Mouse (Mus musculus): ENCODE results near the gene Diaph2. TPM values are rescaled to one million over a fixed set of nuclear protein-coding genes. Genes with fewer than 3 reads are reported as not detected.

Diaph2 gene
- not detected in 2 replicates for polyA plus RNA-seq (2012)

DNA sequence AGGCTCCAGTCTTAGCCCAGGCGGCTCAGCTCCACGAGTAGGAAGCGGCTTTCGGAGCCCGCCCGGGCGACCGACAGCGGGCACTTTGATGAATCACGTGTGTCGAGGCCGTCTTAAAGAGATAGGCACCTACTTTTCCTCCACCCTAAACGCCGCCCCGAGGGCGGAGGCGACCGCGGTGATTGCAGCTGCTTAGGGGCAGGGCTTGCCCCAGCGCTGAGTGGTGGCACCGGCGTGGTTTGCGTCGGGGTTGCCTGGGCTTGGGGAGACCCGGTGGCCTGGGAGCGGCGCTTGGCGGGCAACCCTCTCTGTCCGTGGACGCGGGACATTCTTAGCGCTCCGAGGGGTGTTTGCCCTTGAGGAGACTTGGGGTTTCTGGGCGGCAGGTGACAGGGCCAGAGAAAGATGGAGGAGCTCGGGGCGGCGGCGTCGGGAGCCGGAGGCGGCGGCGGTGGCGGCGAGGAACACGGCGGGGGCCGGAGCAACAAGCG, at the start of gene Diaph2:
Diaph2 (plus strand) TSS at position 172 of the 491 bp plus-strand sequence.
- no peak for TF ChIP-seq GATA1 (IDR thresholded peaks at IDR 0.05; ENCODE audit: low read length)

DNA sequence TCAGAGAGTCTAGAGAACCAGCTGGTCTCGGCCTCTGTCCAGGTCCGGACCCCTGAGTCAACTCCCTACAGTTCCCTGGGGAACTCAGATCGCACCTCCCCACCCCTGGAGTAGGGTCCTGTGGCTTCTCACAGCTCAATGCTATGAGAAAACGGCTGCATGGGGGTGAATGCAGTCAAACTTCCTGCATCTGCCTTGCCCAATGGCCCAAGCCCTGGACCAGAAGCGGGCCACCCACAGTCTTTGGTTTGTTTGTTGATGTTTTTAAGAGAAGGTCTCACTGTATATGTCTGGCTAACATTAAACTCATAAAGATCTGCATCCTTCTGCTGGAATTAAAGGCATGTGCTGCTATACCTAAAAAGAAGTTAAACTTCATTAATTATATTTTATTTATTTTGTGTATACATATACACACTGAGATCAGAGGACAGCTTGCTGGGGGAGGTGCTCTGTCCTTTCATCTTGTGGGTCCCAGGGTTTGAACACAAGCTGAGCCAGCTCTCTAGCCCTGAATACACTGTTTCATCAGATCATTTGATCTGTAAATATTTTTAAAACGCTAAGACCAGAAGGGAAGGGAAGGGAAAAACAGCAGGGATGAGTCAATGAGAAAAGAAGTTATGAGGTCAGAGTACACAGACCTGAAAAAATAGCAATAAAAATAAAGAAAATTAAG, 47.8 kb upstream of the Diaph2 start:
- no peak for TF ChIP-seq GATA1 (IDR thresholded peaks at IDR 0.05; ENCODE audit: low read length)

DNA sequence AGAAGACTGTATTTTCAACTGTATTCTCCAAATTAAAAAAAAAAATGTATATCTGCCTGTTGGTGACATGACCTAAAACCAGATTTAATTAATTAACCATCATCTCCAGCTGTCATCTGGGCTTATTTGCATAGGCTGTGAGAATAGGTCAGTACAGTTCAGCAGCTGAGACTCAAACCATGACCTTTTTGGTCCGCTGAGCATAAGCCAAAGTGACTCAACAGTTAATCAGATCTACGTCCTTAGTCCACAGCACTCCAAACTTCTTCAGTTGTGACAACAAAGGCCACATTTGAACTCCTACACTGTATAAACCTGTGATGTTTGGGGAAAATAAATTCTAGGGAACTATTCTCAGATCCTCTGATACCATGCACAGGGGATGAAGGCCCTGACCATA, 39.9 kb upstream of the Diaph2 start:
- TF ChIP-seq GATA1 (IDR thresholded peaks at IDR 0.05; ENCODE audit: low read length), result no peak

DNA sequence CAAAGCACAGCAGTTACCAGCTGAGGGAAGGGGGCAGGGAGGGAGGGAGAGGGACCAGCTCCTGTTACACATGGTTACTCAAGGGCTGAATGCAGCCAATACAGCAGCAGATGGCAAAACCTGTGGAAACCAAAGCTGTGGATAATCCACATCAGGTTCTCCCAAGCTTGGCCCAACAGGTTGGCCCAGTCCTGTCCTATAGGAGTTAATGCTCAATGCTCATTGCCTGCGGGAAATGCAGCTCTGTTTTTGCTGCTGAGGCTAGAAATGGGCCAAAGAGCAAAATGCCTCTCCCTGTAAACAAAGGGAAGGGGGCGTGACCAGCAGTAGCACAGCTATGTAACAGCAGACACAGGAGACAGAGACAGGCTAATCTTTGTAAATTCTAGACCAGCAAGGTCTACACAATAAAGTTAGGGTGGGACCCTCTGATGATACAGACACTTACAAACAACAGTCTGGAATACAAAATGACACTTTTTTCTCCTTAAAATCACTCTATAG, 20.8 kb upstream of the Diaph2 start:
- no peak for TF ChIP-seq GATA1 (IDR thresholded peaks at IDR 0.05; ENCODE audit: low read length)

DNA sequence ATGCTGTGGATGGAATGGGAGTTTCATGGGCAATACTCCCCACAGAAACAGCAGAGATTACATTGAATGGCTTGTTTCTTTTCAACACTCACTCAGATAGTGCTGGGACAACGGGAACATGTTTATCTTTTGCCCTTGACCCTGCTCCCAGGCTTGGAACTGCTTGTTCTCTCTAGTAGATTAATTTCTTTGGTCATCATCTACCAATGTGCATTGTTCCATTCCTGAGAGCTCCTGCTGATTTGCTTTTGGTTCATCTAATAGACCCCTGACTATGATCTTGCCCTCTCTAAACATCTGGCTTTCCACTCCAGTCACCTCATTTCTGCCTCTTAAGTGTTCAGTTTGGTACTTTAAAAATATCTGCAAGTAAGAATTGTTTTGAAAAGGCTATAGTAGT, 13.0 kb upstream of the Diaph2 start:
- TF ChIP-seq GATA1 (IDR thresholded peaks at IDR 0.05; ENCODE audit: low read length), result no peak

DNA sequence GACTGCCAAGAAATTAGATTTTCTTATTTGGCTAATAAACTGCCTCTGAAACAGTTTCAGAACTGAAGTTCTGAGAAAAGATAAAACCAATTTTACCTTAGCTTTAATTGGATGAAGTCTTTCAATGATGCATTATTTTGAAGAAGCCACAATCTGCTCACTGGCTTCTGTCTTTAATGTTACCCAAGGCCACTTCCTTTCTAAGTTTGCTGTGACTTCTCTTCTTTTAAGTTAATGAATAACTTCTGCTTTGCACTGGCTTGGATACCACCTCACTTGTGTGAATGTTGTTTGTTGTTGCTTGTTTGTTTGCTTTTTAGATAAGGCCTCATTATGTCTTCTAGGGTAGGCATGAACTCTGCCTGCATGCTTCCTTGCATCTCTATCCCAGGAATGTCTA, 10.3 kb upstream of the Diaph2 start:
- no peak for TF ChIP-seq GATA1 (IDR thresholded peaks at IDR 0.05; ENCODE audit: low read length)

DNA sequence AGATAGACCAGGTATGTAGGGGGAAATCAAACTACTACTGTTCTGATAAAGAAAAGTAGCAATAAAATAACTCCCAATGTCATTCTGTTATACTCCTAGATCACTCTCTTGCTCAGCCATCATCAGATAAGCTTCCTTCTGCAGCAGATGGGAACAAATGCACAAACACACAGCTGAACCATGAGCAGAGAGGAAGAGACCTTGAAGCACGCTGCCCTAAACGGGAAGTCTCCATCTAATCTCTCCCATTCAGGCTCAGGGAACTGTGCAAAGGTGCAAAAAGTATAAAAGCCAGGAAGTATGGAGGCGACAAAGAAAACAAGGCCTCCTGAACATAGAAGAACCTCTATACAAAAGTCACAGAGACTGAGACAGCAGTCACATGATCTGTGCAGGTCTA, 6.6 kb upstream of the Diaph2 start:
- no peak for TF ChIP-seq GATA1 (IDR thresholded peaks at IDR 0.05; ENCODE audit: low read length)

DNA sequence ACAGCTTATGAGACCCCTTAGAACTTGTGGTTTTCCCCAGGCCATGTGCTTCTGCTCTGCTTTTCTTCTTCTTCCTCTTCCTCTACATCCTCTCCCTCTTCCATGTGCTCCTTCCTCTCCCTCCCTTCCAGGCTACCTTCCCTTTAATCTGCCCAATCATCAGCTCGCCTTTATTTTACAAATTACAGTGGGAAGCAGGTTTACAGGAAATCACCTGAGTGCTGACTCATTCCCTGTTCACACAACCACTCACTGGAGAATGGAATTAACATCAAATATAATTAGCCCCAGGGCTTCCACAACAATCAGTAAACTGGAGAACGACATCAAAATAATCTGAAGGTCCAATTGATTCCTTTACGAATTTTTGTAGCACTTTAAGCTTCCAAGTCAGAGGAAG, 3.6 kb upstream of the Diaph2 start:
- TF ChIP-seq GATA1 (IDR thresholded peaks at IDR 0.05; ENCODE audit: low read length), result no peak

- TF ChIP-seq GATA1 (IDR thresholded peaks at IDR 0.05; ENCODE audit: low read length), result no peak
These were observed 440 bp upstream of the Diaph2 start for GRCm38 (mm10) chrX:129749102-129749501.

GRCm38 (mm10) chrX:129750094-129750569, 590 bp downstream of the Diaph2 start:
- TF ChIP-seq GATA1 (IDR thresholded peaks at IDR 0.05; ENCODE audit: low read length), result no peak

- TF ChIP-seq GATA1 (IDR thresholded peaks at IDR 0.05; ENCODE audit: low read length), result no peak
These were observed 1.1 kb downstream of the Diaph2 start for GRCm38 (mm10) chrX:129750606-129751005.

- TF ChIP-seq GATA1 (IDR thresholded peaks at IDR 0.05; ENCODE audit: low read length), result no peak
These were observed 7.1 kb downstream of the Diaph2 start for GRCm38 (mm10) chrX:129756606-129757005.

- TF ChIP-seq GATA1 (IDR thresholded peaks at IDR 0.05; ENCODE audit: low read length), result no peak
These were observed 13.1 kb downstream of the Diaph2 start for GRCm38 (mm10) chrX:129762649-129763048.

GRCm38 (mm10) chrX:129765378-129765777, 15.8 kb downstream of the Diaph2 start:
- no peak for TF ChIP-seq GATA1 (IDR thresholded peaks at IDR 0.05; ENCODE audit: low read length)

- TF ChIP-seq GATA1 (IDR thresholded peaks at IDR 0.05; ENCODE audit: low read length), result no peak
These were observed 17.3 kb downstream of the Diaph2 start for GRCm38 (mm10) chrX:129766811-129767210.

GRCm38 (mm10) chrX:129770625-129771024, 21.1 kb downstream of the Diaph2 start:
- no peak for TF ChIP-seq GATA1 (IDR thresholded peaks at IDR 0.05; ENCODE audit: low read length)

Measured in G1E-ER4 (cell line).